Mouse (Mus musculus): ENCODE results near the gene Lce6a. TPM values are rescaled to one million over a fixed set of nuclear protein-coding genes. Genes with fewer than 3 reads are reported as not detected.

Lce6a gene
- not detected for polyA plus RNA-seq (2014; fragmentation: Illumina TruSeq; extraction: RNeasy Lipid Tissue Mini Kit (QIAGEN cat#74804); ENCODE audit: low read depth, low replicate concordance)

GRCm38 (mm10) chr3:92621560-92621959 lies at the start of gene Lce6a:
TSS of gene Lce6a (minus strand) at chr3:92621660.

GRCm38 (mm10) chr3:92670215-92670614 lies 48.8 kb upstream of the Lce6a start, which contains the start of gene Lce1a2:
TSS of gene Lce1a2 (minus strand) at chr3:92670315.

GRCm38 (mm10) chr3:92656826-92657225 lies 35.4 kb upstream of the Lce6a start, which contains the start of gene Lce1b:
TSS of gene Lce1b (minus strand) at chr3:92656926.

GRCm38 (mm10) chr3:92648207-92648606 lies 26.7 kb upstream of the Lce6a start, which contains the start of gene Lce1a1:
TSS of gene Lce1a1 (minus strand) at chr3:92648307.

GRCm38 (mm10) chr3:92607392-92607791 lies 14.1 kb downstream of the Lce6a start, which contains the start of gene 2210017I01Rik:
TSS of gene 2210017I01Rik (minus strand) at chr3:92607492.

GRCm38 (mm10) chr3:92588858-92589257 lies 32.6 kb downstream of the Lce6a start, which contains the start of gene Smcp:
TSS of gene Smcp (minus strand) at chr3:92588997.

GRCm38 (mm10) chr3:92573449-92574041 lies 47.9 kb downstream of the Lce6a start, which contains the start of gene Ivl:
TSS of gene Ivl (minus strand) at chr3:92573735.

Other genes starting within 250 kb of the Lce6a start
- gene Sprr2h, start 236.0 kb downstream of the Lce6a start, polyA plus RNA-seq (2014; fragmentation: Illumina TruSeq; extraction: RNeasy Lipid Tissue Mini Kit (QIAGEN cat#74804); ENCODE audit: low read depth, low replicate concordance): not detected
- not detected for gene Sprr2i, start 213.7 kb downstream of the Lce6a start, polyA plus RNA-seq (2014; fragmentation: Illumina TruSeq; extraction: RNeasy Lipid Tissue Mini Kit (QIAGEN cat#74804); ENCODE audit: low read depth, low replicate concordance)
- gene Sprr2j-ps, start 203.6 kb downstream of the Lce6a start, polyA plus RNA-seq (2014; fragmentation: Illumina TruSeq; extraction: RNeasy Lipid Tissue Mini Kit (QIAGEN cat#74804); ENCODE audit: low read depth, low replicate concordance): not detected
- 4.6 TPM for gene Gm9774, start 192.2 kb downstream of the Lce6a start, polyA plus RNA-seq (2014; fragmentation: Illumina TruSeq; extraction: RNeasy Lipid Tissue Mini Kit (QIAGEN cat#74804); ENCODE audit: low read depth, low replicate concordance)
- not detected for gene Sprr2k, start 189.1 kb downstream of the Lce6a start, polyA plus RNA-seq (2014; fragmentation: Illumina TruSeq; extraction: RNeasy Lipid Tissue Mini Kit (QIAGEN cat#74804); ENCODE audit: low read depth, low replicate concordance)
- not detected for gene Sprr1b, start 182.9 kb downstream of the Lce6a start, polyA plus RNA-seq (2014; fragmentation: Illumina TruSeq; extraction: RNeasy Lipid Tissue Mini Kit (QIAGEN cat#74804); ENCODE audit: low read depth, low replicate concordance)
- not detected for gene Sprr3, start 162.9 kb downstream of the Lce6a start, polyA plus RNA-seq (2014; fragmentation: Illumina TruSeq; extraction: RNeasy Lipid Tissue Mini Kit (QIAGEN cat#74804); ENCODE audit: low read depth, low replicate concordance)
- gene Sprr1a, start 135.8 kb downstream of the Lce6a start, polyA plus RNA-seq (2014; fragmentation: Illumina TruSeq; extraction: RNeasy Lipid Tissue Mini Kit (QIAGEN cat#74804); ENCODE audit: low read depth, low replicate concordance): not detected
- not detected for gene Sprr4, start 121.2 kb downstream of the Lce6a start, polyA plus RNA-seq (2014; fragmentation: Illumina TruSeq; extraction: RNeasy Lipid Tissue Mini Kit (QIAGEN cat#74804); ENCODE audit: low read depth, low replicate concordance)
- gene 2310046K23Rik, start 87.1 kb downstream of the Lce6a start, polyA plus RNA-seq (2014; fragmentation: Illumina TruSeq; extraction: RNeasy Lipid Tissue Mini Kit (QIAGEN cat#74804); ENCODE audit: low read depth, low replicate concordance): not detected
- gene Ivl, start 47.9 kb downstream of the Lce6a start, polyA plus RNA-seq (2014; fragmentation: Illumina TruSeq; extraction: RNeasy Lipid Tissue Mini Kit (QIAGEN cat#74804); ENCODE audit: low read depth, low replicate concordance): not detected
- gene Smcp, start 32.7 kb downstream of the Lce6a start, polyA plus RNA-seq (2014; fragmentation: Illumina TruSeq; extraction: RNeasy Lipid Tissue Mini Kit (QIAGEN cat#74804); ENCODE audit: low read depth, low replicate concordance): not detected
- gene 2210017I01Rik, start 14.2 kb downstream of the Lce6a start, polyA plus RNA-seq (2014; fragmentation: Illumina TruSeq; extraction: RNeasy Lipid Tissue Mini Kit (QIAGEN cat#74804); ENCODE audit: low read depth, low replicate concordance): not detected
- gene Lce1a1, start 26.6 kb upstream of the Lce6a start, polyA plus RNA-seq (2014; fragmentation: Illumina TruSeq; extraction: RNeasy Lipid Tissue Mini Kit (QIAGEN cat#74804); ENCODE audit: low read depth, low replicate concordance): not detected
- not detected for gene Lce1b, start 35.3 kb upstream of the Lce6a start, polyA plus RNA-seq (2014; fragmentation: Illumina TruSeq; extraction: RNeasy Lipid Tissue Mini Kit (QIAGEN cat#74804); ENCODE audit: low read depth, low replicate concordance)
- gene Lce1a2, start 48.7 kb upstream of the Lce6a start, polyA plus RNA-seq (2014; fragmentation: Illumina TruSeq; extraction: RNeasy Lipid Tissue Mini Kit (QIAGEN cat#74804); ENCODE audit: low read depth, low replicate concordance): not detected
- not detected for gene Lce1c, start 57.6 kb upstream of the Lce6a start, polyA plus RNA-seq (2014; fragmentation: Illumina TruSeq; extraction: RNeasy Lipid Tissue Mini Kit (QIAGEN cat#74804); ENCODE audit: low read depth, low replicate concordance)
- gene Lce1d, start 65.5 kb upstream of the Lce6a start, polyA plus RNA-seq (2014; fragmentation: Illumina TruSeq; extraction: RNeasy Lipid Tissue Mini Kit (QIAGEN cat#74804); ENCODE audit: low read depth, low replicate concordance): not detected
- not detected for gene Lce1e, start 87.4 kb upstream of the Lce6a start, polyA plus RNA-seq (2014; fragmentation: Illumina TruSeq; extraction: RNeasy Lipid Tissue Mini Kit (QIAGEN cat#74804); ENCODE audit: low read depth, low replicate concordance)
- gene Lce1f, start 98.7 kb upstream of the Lce6a start, polyA plus RNA-seq (2014; fragmentation: Illumina TruSeq; extraction: RNeasy Lipid Tissue Mini Kit (QIAGEN cat#74804); ENCODE audit: low read depth, low replicate concordance): not detected
- not detected for gene Gm38119, start 117.4 kb upstream of the Lce6a start, polyA plus RNA-seq (2014; fragmentation: Illumina TruSeq; extraction: RNeasy Lipid Tissue Mini Kit (QIAGEN cat#74804); ENCODE audit: low read depth, low replicate concordance)
- gene Lce1g, start 130.7 kb upstream of the Lce6a start, polyA plus RNA-seq (2014; fragmentation: Illumina TruSeq; extraction: RNeasy Lipid Tissue Mini Kit (QIAGEN cat#74804); ENCODE audit: low read depth, low replicate concordance): not detected
- not detected for gene Lce1h, start 143.4 kb upstream of the Lce6a start, polyA plus RNA-seq (2014; fragmentation: Illumina TruSeq; extraction: RNeasy Lipid Tissue Mini Kit (QIAGEN cat#74804); ENCODE audit: low read depth, low replicate concordance)
- gene Lce1i, start 157.2 kb upstream of the Lce6a start, polyA plus RNA-seq (2014; fragmentation: Illumina TruSeq; extraction: RNeasy Lipid Tissue Mini Kit (QIAGEN cat#74804); ENCODE audit: low read depth, low replicate concordance): not detected
- gene Lce1j, start 168.9 kb upstream of the Lce6a start, polyA plus RNA-seq (2014; fragmentation: Illumina TruSeq; extraction: RNeasy Lipid Tissue Mini Kit (QIAGEN cat#74804); ENCODE audit: low read depth, low replicate concordance): not detected
- gene Lce1k, start 186.2 kb upstream of the Lce6a start, polyA plus RNA-seq (2014; fragmentation: Illumina TruSeq; extraction: RNeasy Lipid Tissue Mini Kit (QIAGEN cat#74804); ENCODE audit: low read depth, low replicate concordance): not detected
- gene Kprp, start 205.6 kb upstream of the Lce6a start, polyA plus RNA-seq (2014; fragmentation: Illumina TruSeq; extraction: RNeasy Lipid Tissue Mini Kit (QIAGEN cat#74804); ENCODE audit: low read depth, low replicate concordance): not detected
- not detected for gene Lce1l, start 229.6 kb upstream of the Lce6a start, polyA plus RNA-seq (2014; fragmentation: Illumina TruSeq; extraction: RNeasy Lipid Tissue Mini Kit (QIAGEN cat#74804); ENCODE audit: low read depth, low replicate concordance)
- gene 2310050C09Rik, start 248.6 kb upstream of the Lce6a start, polyA plus RNA-seq (2014; fragmentation: Illumina TruSeq; extraction: RNeasy Lipid Tissue Mini Kit (QIAGEN cat#74804); ENCODE audit: low read depth, low replicate concordance): not detected